Mouse (Mus musculus) kidney, adult 2 months (tissue): ENCODE data around the gene Fam83e.

Experiments
- CTCF ChIP-seq: fragments of 200-500 bp; conservative IDR thresholded peaks from 2 replicates; pipeline ENCODE4 v1.5.1; 2011; ENCODE audit warnings: low read depth, mild to moderate bottlenecking, control low read depth, low read length, moderate library complexity, mixed read lengths; ENCODE audit not compliant: insufficient read depth, insufficient read length
- POLR2A ChIP-seq: fragments of 200-500 bp; IDR thresholded peaks from one replicate; pipeline ENCODE4 v1.6.1; 2011; ENCODE audit warnings: low read depth, low read length, control low read depth

- no peak for TF ChIP-seq CTCF
- no peak for TF ChIP-seq POLR2A
Measured at GRCm38 (mm10) chr7:45749401-45749800, 28.4 kb downstream of the Fam83e start.
